Mouse (Mus musculus): ENCODE measurements around the gene Atp13a3. TPM values are rescaled to one million over a fixed set of nuclear protein-coding genes. Genes with fewer than 3 reads are reported as not detected.
"Not testable (repeated sequence)": the region's sequence is repeated elsewhere in the genome, so short reads cannot be mapped to it uniquely, and the experiment has no call there.

Gene Atp13a3
- 10.9 and 13.3 TPM in 2 replicates for polyA plus RNA-seq (2014; fragmentation: Nextera tagmentation; extraction: Ambion mirVana)

DNA sequence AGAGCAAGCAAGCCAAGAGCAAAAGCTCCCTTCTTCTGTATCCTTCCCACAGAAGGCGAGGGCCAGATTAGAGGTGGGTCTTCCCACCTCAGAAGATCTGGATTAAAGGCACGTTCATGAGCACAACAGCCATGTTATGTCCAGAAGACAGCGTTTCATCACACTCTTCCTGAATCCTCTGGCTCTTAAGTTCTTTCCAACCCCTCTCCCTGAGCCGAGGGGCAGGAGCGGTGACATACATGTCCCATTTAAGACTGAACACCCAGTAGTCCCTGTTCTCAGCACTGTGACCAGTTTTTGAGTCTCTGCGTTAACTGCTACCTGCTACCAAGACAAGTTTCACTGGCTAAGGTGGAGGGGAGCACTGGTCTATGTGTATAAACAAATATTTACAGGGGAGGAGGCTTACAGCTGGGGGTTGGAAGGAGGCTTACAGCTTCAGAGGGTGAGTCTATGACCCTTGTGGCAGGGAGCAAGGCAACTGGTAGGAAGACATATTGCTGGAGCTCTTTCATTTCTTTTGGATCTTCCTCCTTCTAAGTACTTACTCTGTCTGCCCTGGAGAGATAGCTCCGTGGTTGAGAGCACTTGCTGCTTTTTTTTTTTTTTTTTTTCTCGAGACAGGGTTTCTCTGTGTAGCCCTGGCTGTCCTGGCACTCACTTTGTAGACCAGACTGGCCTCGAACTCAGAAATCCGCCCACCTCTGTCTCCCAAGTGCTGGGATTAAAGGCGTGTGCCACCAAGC lies at the start of gene Atp13a3:
TSS of gene Atp13a3 (minus strand) at position 51 of the 746 bp plus-strand sequence.
- DNase-seq (ENCODE audit: low spot score) (no peak), ATAC-seq (replicated peaks; ENCODE audit: insufficient number of reproducible peaks, low FRiP score, low TSS enrichment, low read depth) (no peak)
- no peak within 1 kb of the TSS for H3K9ac ChIP-seq (replicated peaks; ENCODE audit: low read length)
- H3K36me3 ChIP-seq (replicated peaks; ENCODE audit: control insufficient read depth, insufficient read depth, low read depth, low read length): no peaks in the 10 kb centered on the region
- no peak within 1 kb of the TSS for H3K27ac ChIP-seq (replicated peaks; ENCODE audit: low read depth, low read length)
- WGBS: 79% methylated on average over 11 of the region's 11 CpGs
- H3K4me2 ChIP-seq (ENCODE audit: low read depth, low read length): no peak within 1 kb of the TSS
- no peaks in the 10 kb centered on the region for H3K4me1 ChIP-seq (ENCODE audit: control insufficient read depth, insufficient read depth, low read length)
- no peaks in the 10 kb centered on the region for H3K27me3 ChIP-seq (ENCODE audit: control insufficient read depth, insufficient read depth, low read length)
- no peak within 1 kb of the TSS for H3K4me3 ChIP-seq (ENCODE audit: low read depth, low read length)
- H3K9me3 ChIP-seq (replicated peaks; ENCODE audit: control insufficient read depth, low read length): no peaks in the 10 kb centered on the region

DNA sequence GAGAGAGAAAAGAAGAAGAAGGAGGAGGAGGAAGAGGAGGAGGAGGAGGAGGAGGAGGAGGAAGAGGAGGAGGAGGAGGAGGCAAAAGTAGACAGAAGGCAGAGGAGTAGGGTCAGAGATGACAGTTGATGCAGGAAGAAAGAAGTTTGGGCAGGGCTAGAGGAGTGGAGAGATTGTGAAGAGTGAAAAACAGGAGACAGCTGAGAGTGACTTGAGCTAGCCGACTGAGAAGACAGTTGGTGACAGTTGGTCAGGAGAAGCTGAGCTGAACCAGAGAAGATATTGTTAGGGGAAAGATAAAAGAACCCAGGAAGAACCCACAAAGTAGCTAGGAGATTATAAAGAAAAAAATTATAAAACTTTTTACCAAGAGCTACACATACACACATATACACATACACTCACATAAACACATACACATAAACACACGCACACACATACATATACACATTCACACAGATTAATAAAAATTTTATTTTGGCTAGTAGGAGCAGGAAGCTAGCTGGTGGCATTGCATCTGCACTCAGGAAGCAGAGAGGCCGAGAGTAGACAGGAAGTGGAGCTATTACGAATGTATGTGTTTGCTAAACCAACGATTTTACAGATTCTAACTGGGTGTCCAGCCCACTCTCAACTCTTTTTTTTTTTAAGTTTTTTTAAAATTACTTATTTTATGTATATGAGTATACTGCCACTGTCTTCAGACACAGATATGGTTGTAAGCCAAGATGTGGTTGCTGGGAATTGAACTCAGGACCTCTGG lies 47.6 kb upstream of the Atp13a3 start:
- Histone ChIP-seq H3K9me3 (replicated peaks; ENCODE audit: control insufficient read depth, low read length) (no peaks in the 10 kb centered on the region), H3K4me3 (ENCODE audit: low read depth, low read length) (no peak overlapping the region), H3K4me1 (ENCODE audit: control insufficient read depth, insufficient read depth, low read length) (no peaks in the 10 kb centered on the region), H3K36me3 (replicated peaks; ENCODE audit: control insufficient read depth, insufficient read depth, low read depth, low read length) (no peaks in the 10 kb centered on the region), H3K27me3 (ENCODE audit: control insufficient read depth, insufficient read depth, low read length) (no peaks in the 10 kb centered on the region), H3K27ac (replicated peaks; ENCODE audit: low read depth, low read length) (no peak overlapping the region), H3K4me2 (ENCODE audit: low read depth, low read length) (no peak overlapping the region), H3K9ac (replicated peaks; ENCODE audit: low read length) (no peak overlapping the region)
- ATAC-seq (replicated peaks; ENCODE audit: insufficient number of reproducible peaks, low FRiP score, low TSS enrichment, low read depth) (no peak), DNase-seq (ENCODE audit: low spot score) (no peak)
- WGBS: 70% methylated on average over 5 of the region's 5 CpGs

GRCm38 (mm10) chr16:30451174-30451573 lies 45.4 kb upstream of the Atp13a3 start:
- not testable (repeated sequence) for H3K9ac ChIP-seq (replicated peaks; ENCODE audit: low read length); H3K27me3 ChIP-seq (ENCODE audit: control insufficient read depth, insufficient read depth, low read length); H3K9me3 ChIP-seq (replicated peaks; ENCODE audit: control insufficient read depth, low read length); H3K4me2 ChIP-seq (ENCODE audit: low read depth, low read length); H3K4me3 ChIP-seq (ENCODE audit: low read depth, low read length); H3K27ac ChIP-seq (replicated peaks; ENCODE audit: low read depth, low read length); DNase-seq (ENCODE audit: low spot score); H3K4me1 ChIP-seq (ENCODE audit: control insufficient read depth, insufficient read depth, low read length); H3K36me3 ChIP-seq (replicated peaks; ENCODE audit: control insufficient read depth, insufficient read depth, low read depth, low read length); ATAC-seq (replicated peaks; ENCODE audit: insufficient number of reproducible peaks, low FRiP score, low TSS enrichment, low read depth)
- WGBS: 87% methylated on average over 2 of the region's 2 CpGs

- ATAC-seq (replicated peaks; ENCODE audit: insufficient number of reproducible peaks, low FRiP score, low TSS enrichment, low read depth): no peak
- Histone ChIP-seq H3K27ac (replicated peaks; ENCODE audit: low read depth, low read length) (no peak overlapping the region), H3K9me3 (replicated peaks; ENCODE audit: control insufficient read depth, low read length) (no peaks in the 10 kb centered on the region), H3K4me1 (ENCODE audit: control insufficient read depth, insufficient read depth, low read length) (no peaks in the 10 kb centered on the region), H3K4me2 (ENCODE audit: low read depth, low read length) (no peak overlapping the region), H3K4me3 (ENCODE audit: low read depth, low read length) (no peak overlapping the region), H3K9ac (replicated peaks; ENCODE audit: low read length) (no peak overlapping the region), H3K27me3 (ENCODE audit: control insufficient read depth, insufficient read depth, low read length) (no peaks in the 10 kb centered on the region), H3K36me3 (replicated peaks; ENCODE audit: control insufficient read depth, insufficient read depth, low read depth, low read length) (no peaks in the 10 kb centered on the region)
- WGBS: 88% methylated on average over 1 of the region's 1 CpGs
- no peak for DNase-seq (ENCODE audit: low spot score)
Observed at GRCm38 (mm10) chr16:30449017-30449416, 43.2 kb upstream of the Atp13a3 start.

DNA sequence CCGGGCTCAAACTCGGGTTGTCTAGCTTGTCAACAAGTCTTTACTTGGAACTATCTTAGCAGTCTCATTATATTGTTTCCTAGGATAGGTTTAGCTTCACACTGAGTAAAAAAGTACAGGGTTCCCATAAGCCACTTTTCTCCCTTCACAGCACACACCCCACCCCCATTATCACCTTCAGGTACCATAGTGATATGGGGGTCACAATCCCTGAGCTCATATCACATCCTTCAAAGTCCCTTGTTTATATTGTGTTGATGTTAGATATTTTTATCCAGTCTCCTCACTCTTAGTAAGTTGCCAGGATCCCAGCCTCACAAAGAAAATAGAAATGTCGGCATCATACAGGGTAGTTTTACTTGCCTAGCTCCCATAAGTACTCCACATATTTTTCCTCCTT lies 42.4 kb upstream of the Atp13a3 start:
- 77% methylated on average over 3 of the region's 3 CpGs for WGBS
- Histone ChIP-seq H3K4me3 (ENCODE audit: low read depth, low read length) (no peak overlapping the region), H3K9me3 (replicated peaks; ENCODE audit: control insufficient read depth, low read length) (no peaks in the 10 kb centered on the region), H3K4me2 (ENCODE audit: low read depth, low read length) (no peak overlapping the region), H3K9ac (replicated peaks; ENCODE audit: low read length) (no peak overlapping the region), H3K36me3 (replicated peaks; ENCODE audit: control insufficient read depth, insufficient read depth, low read depth, low read length) (no peaks in the 10 kb centered on the region), H3K27me3 (ENCODE audit: control insufficient read depth, insufficient read depth, low read length) (no peaks in the 10 kb centered on the region), H3K4me1 (ENCODE audit: control insufficient read depth, insufficient read depth, low read length) (no peaks in the 10 kb centered on the region), H3K27ac (replicated peaks; ENCODE audit: low read depth, low read length) (no peak overlapping the region)
- DNase-seq (ENCODE audit: low spot score): no peak
- no peak for ATAC-seq (replicated peaks; ENCODE audit: insufficient number of reproducible peaks, low FRiP score, low TSS enrichment, low read depth)

GRCm38 (mm10) chr16:30447642-30448041 lies 41.9 kb upstream of the Atp13a3 start:
- Histone ChIP-seq H3K4me2 (ENCODE audit: low read depth, low read length) (no peak overlapping the region), H3K27ac (replicated peaks; ENCODE audit: low read depth, low read length) (no peak overlapping the region), H3K9me3 (replicated peaks; ENCODE audit: control insufficient read depth, low read length) (no peaks in the 10 kb centered on the region), H3K9ac (replicated peaks; ENCODE audit: low read length) (no peak overlapping the region), H3K4me1 (ENCODE audit: control insufficient read depth, insufficient read depth, low read length) (no peaks in the 10 kb centered on the region), H3K4me3 (ENCODE audit: low read depth, low read length) (no peak overlapping the region), H3K27me3 (ENCODE audit: control insufficient read depth, insufficient read depth, low read length) (no peaks in the 10 kb centered on the region), H3K36me3 (replicated peaks; ENCODE audit: control insufficient read depth, insufficient read depth, low read depth, low read length) (no peaks in the 10 kb centered on the region)
- ATAC-seq (replicated peaks; ENCODE audit: insufficient number of reproducible peaks, low FRiP score, low TSS enrichment, low read depth) (no peak), DNase-seq (ENCODE audit: low spot score) (no peak)
- 84% methylated on average over 4 of the region's 4 CpGs for WGBS

- no peaks in the 10 kb centered on the region for H3K9me3 ChIP-seq (replicated peaks; ENCODE audit: control insufficient read depth, low read length)
- no peak overlapping the region for H3K4me3 ChIP-seq (ENCODE audit: low read depth, low read length)
- no peaks in the 10 kb centered on the region for H3K36me3 ChIP-seq (replicated peaks; ENCODE audit: control insufficient read depth, insufficient read depth, low read depth, low read length)
- no peaks in the 10 kb centered on the region for H3K27me3 ChIP-seq (ENCODE audit: control insufficient read depth, insufficient read depth, low read length)
- no peak overlapping the region for H3K4me2 ChIP-seq (ENCODE audit: low read depth, low read length)
- DNase-seq (ENCODE audit: low spot score): no peak
- no peak overlapping the region for H3K9ac ChIP-seq (replicated peaks; ENCODE audit: low read length)
- WGBS: 52% methylated on average over 8 of the region's 8 CpGs
- H3K27ac ChIP-seq (replicated peaks; ENCODE audit: low read depth, low read length): no peak overlapping the region
- ATAC-seq (replicated peaks; ENCODE audit: insufficient number of reproducible peaks, low FRiP score, low TSS enrichment, low read depth): no peak
- H3K4me1 ChIP-seq (ENCODE audit: control insufficient read depth, insufficient read depth, low read length): no peaks in the 10 kb centered on the region
Observed at GRCm38 (mm10) chr16:30443411-30443810, 37.6 kb upstream of the Atp13a3 start.

GRCm38 (mm10) chr16:30442451-30442850 lies 36.7 kb upstream of the Atp13a3 start:
- no peaks in the 10 kb centered on the region for H3K9me3 ChIP-seq (replicated peaks; ENCODE audit: control insufficient read depth, low read length)
- no peak for DNase-seq (ENCODE audit: low spot score)
- no peaks in the 10 kb centered on the region for H3K4me1 ChIP-seq (ENCODE audit: control insufficient read depth, insufficient read depth, low read length)
- H3K9ac ChIP-seq (replicated peaks; ENCODE audit: low read length): no peak overlapping the region
- no peak overlapping the region for H3K4me3 ChIP-seq (ENCODE audit: low read depth, low read length)
- H3K27ac ChIP-seq (replicated peaks; ENCODE audit: low read depth, low read length): no peak overlapping the region
- 86% methylated on average over 2 of the region's 2 CpGs for WGBS
- H3K27me3 ChIP-seq (ENCODE audit: control insufficient read depth, insufficient read depth, low read length): no peaks in the 10 kb centered on the region
- H3K4me2 ChIP-seq (ENCODE audit: low read depth, low read length): no peak overlapping the region
- ATAC-seq (replicated peaks; ENCODE audit: insufficient number of reproducible peaks, low FRiP score, low TSS enrichment, low read depth): no peak
- H3K36me3 ChIP-seq (replicated peaks; ENCODE audit: control insufficient read depth, insufficient read depth, low read depth, low read length): no peaks in the 10 kb centered on the region
